Mouse (Mus musculus) MEL (cell line): ENCODE results near the gene Fgr. TPM values are rescaled to one million over a fixed set of nuclear protein-coding genes. Genes with fewer than 3 reads are reported as not detected.

Experiments
- DNase-seq: peaks from one replicate; pipeline ENCODE4 v3.0.0; 2011; ENCODE audit warnings: low read depth, low spot score
- H3K27ac ChIP-seq: 2 replicates; pipeline ENCODE4 v1.5.1; 2012; ENCODE audit warnings: low read depth, mild to moderate bottlenecking, control low read depth, low read length, moderate library complexity; ENCODE audit not compliant: control insufficient read depth
- H3K27me3 ChIP-seq, 2 experiments: fragments of 150-350 bp in 1 of 2; sonication (generic) in 1 of 2; 2 replicates each; pipeline ENCODE4 v1.6.1; 2012; ENCODE audit warnings: low read length in 2 of 2, mild to moderate bottlenecking in 2 of 2, improper control_type of control experiment in 1 of 2, moderate library complexity in 1 of 2; ENCODE audit not compliant: insufficient read depth in 2 of 2, control insufficient read depth in 1 of 2
- H3K36me3 ChIP-seq, 2 experiments: 2 replicates each; pipeline ENCODE4 v1.6.1; 2012 to 2014; ENCODE audit warnings: low read length in 2 of 2, improper control_type of control experiment in 1 of 2, inconsistent platforms in 1 of 2, mild to moderate bottlenecking in 1 of 2; ENCODE audit not compliant: insufficient read depth in 2 of 2, control insufficient read depth in 1 of 2
- H3K4me1 ChIP-seq, 2 experiments: fragments of 150-350 bp in 1 of 2; sonication (generic) in 1 of 2; 2 replicates each; pipeline ENCODE4 v1.6.1; 2012; ENCODE audit warnings: low read length in 2 of 2, improper control_type of control experiment in 1 of 2, mild to moderate bottlenecking in 1 of 2; ENCODE audit not compliant: insufficient read depth in 2 of 2, control insufficient read depth in 1 of 2
- H3K4me3 ChIP-seq, 2 experiments: fragments of 150-350 bp in 1 of 2; sonication (generic) in 1 of 2; 2 replicates each; pipeline ENCODE4 v1.5.1; 2012; ENCODE audit warnings: low read depth in 2 of 2, low read length in 2 of 2, mild to moderate bottlenecking in 2 of 2, moderate library complexity in 2 of 2, control low read depth in 1 of 2, improper control_type of control experiment in 1 of 2; ENCODE audit not compliant: control insufficient read depth in 1 of 2, insufficient read depth in 1 of 2
- H3K79me2 ChIP-seq: 2 replicates; pipeline ENCODE4 v1.6.1; 2012; ENCODE audit warnings: mild to moderate bottlenecking, low read length, moderate library complexity; ENCODE audit not compliant: control insufficient read depth, poor library complexity, insufficient read depth
- H3K9ac ChIP-seq: 2 replicates; pipeline ENCODE4 v1.6.1; 2012; ENCODE audit warnings: low read depth, mild to moderate bottlenecking, control low read depth, low read length, moderate library complexity; ENCODE audit not compliant: control insufficient read depth, poor library complexity, severe bottlenecking
- H3K9me3 ChIP-seq: fragments of 150-350 bp; sonication (generic); replicated peaks from 2 replicates; pipeline ENCODE4 v1.6.1; 2012; ENCODE audit warnings: mild to moderate bottlenecking, low read length, improper control_type of control experiment, moderate library complexity; ENCODE audit not compliant: insufficient read depth
- BHLHE40 ChIP-seq: IDR thresholded peaks from 2 replicates; pipeline ENCODE4 v1.6.1; 2012; ENCODE audit warnings: low read depth, mild to moderate bottlenecking, inconsistent platforms, low read length, improper control_type of control experiment, borderline replicate concordance
- CHD2 ChIP-seq: IDR thresholded peaks from 2 replicates; pipeline ENCODE4 v1.6.1; 2011; ENCODE audit warnings: low read length, improper control_type of control experiment
- ELF1 ChIP-seq: IDR thresholded peaks from 2 replicates; pipeline ENCODE4 v1.6.1; 2014; ENCODE audit warnings: low read depth, mild to moderate bottlenecking, inconsistent platforms, low read length, improper control_type of control experiment, moderate library complexity
- GABPA ChIP-seq: IDR thresholded peaks from 2 replicates; pipeline ENCODE4 v1.6.1; 2012; ENCODE audit warnings: low read depth, mild to moderate bottlenecking, inconsistent platforms, low read length, improper control_type of control experiment, moderate library complexity
- GATA1 ChIP-seq: IDR thresholded peaks from 2 replicates; pipeline ENCODE4 v1.6.1; 2011; ENCODE audit warnings: low read depth, low read length, improper control_type of control experiment
- HCFC1 ChIP-seq: IDR thresholded peaks from 2 replicates; pipeline ENCODE4 v1.6.1; 2012; ENCODE audit warnings: low read depth, mild to moderate bottlenecking, inconsistent platforms, low read length, improper control_type of control experiment, moderate library complexity
- JUND ChIP-seq: IDR thresholded peaks from 2 replicates; pipeline ENCODE4 v1.6.1; 2011; ENCODE audit warnings: low read depth, mild to moderate bottlenecking, improper control_type of control experiment, low read length
- KAT2A ChIP-seq: conservative IDR thresholded peaks from 2 replicates; pipeline ENCODE4 v1.6.1; 2012; ENCODE audit warnings: low read depth, low read length, improper control_type of control experiment, inconsistent platforms
- MAFK ChIP-seq: IDR thresholded peaks from 2 replicates; pipeline ENCODE4 v1.6.1; 2011; ENCODE audit warnings: low read depth, mild to moderate bottlenecking, low read length, improper control_type of control experiment, borderline replicate concordance
- MAX ChIP-seq: IDR thresholded peaks from 2 replicates; pipeline ENCODE4 v1.6.1; 2011; ENCODE audit warnings: low read length, improper control_type of control experiment
- MAZ ChIP-seq: IDR thresholded peaks from 2 replicates; pipeline ENCODE4 v1.6.1; 2012; ENCODE audit warnings: low read depth, mild to moderate bottlenecking, inconsistent platforms, low read length, improper control_type of control experiment
- MXI1 ChIP-seq: IDR thresholded peaks from 2 replicates; pipeline ENCODE4 v1.6.1; 2011; ENCODE audit warnings: mild to moderate bottlenecking, low read depth, low read length, improper control_type of control experiment
- MYC ChIP-seq: IDR thresholded peaks from 2 replicates; pipeline ENCODE4 v1.6.1; 2011; ENCODE audit warnings: low read depth, mild to moderate bottlenecking, low read length, improper control_type of control experiment, moderate library complexity
- NRF1 ChIP-seq: IDR thresholded peaks from 2 replicates; pipeline ENCODE4 v1.6.1; 2014; ENCODE audit warnings: low read depth, mild to moderate bottlenecking, inconsistent platforms, low read length, improper control_type of control experiment, moderate library complexity; ENCODE audit not compliant: poor library complexity, insufficient read depth, severe bottlenecking
- POLR2A ChIP-seq, 2 experiments: IDR thresholded peaks; 2 replicates each; pipeline ENCODE4 v1.6.1; 2011 to 2012; ENCODE audit warnings: low read length in 2 of 2, mild to moderate bottlenecking in 2 of 2, control low read depth in 1 of 2, improper control_type of control experiment in 1 of 2, low read depth in 1 of 2, moderate library complexity in 1 of 2; ENCODE audit not compliant: control insufficient read depth in 1 of 2, insufficient read depth in 1 of 2, poor library complexity in 1 of 2
- POLR2AphosphoS2 ChIP-seq: IDR thresholded peaks from 2 replicates; pipeline ENCODE4 v1.6.1; 2011; ENCODE audit warnings: low read length, improper control_type of control experiment
- RCOR1 ChIP-seq: IDR thresholded peaks from 2 replicates; pipeline ENCODE4 v1.6.1; 2012; ENCODE audit warnings: low read depth, mild to moderate bottlenecking, inconsistent platforms, low read length, improper control_type of control experiment
- SMC3 ChIP-seq: IDR thresholded peaks from 2 replicates; pipeline ENCODE4 v1.6.1; 2011; ENCODE audit warnings: low read depth, low read length, improper control_type of control experiment
- TAL1 ChIP-seq: IDR thresholded peaks from 2 replicates; pipeline ENCODE4 v1.6.1; 2012; ENCODE audit warnings: mild to moderate bottlenecking, inconsistent platforms, low read length, moderate library complexity, mixed read lengths
- TCF12 ChIP-seq: IDR thresholded peaks from 2 replicates; pipeline ENCODE4 v1.6.1; 2014; ENCODE audit warnings: low read depth, mild to moderate bottlenecking, inconsistent platforms, low read length, improper control_type of control experiment, moderate library complexity
- UBTF ChIP-seq: IDR thresholded peaks from 2 replicates; pipeline ENCODE4 v1.6.1; 2012; ENCODE audit warnings: low read depth, mild to moderate bottlenecking, inconsistent platforms, low read length, improper control_type of control experiment, moderate library complexity, borderline replicate concordance; ENCODE audit not compliant: insufficient read depth
- ZC3H11A ChIP-seq: IDR thresholded peaks from 2 replicates; pipeline ENCODE4 v1.6.1; 2012; ENCODE audit warnings: low read depth, mild to moderate bottlenecking, inconsistent platforms, low read length, improper control_type of control experiment
- ZKSCAN1 ChIP-seq: IDR thresholded peaks from 2 replicates; pipeline ENCODE4 v1.6.1; 2012; ENCODE audit warnings: low read depth, mild to moderate bottlenecking, inconsistent platforms, low read length, improper control_type of control experiment, moderate library complexity
- polyA plus RNA-seq, 2 experiments: library from polyadenylated mRNA; stranded (reverse) in 1 of 2; unstranded in 1 of 2; fragments of >175 nt in 1 of 2; fragments of >200 nt in 1 of 2; gene quantifications; 2 replicates each; pipeline versions ENCODE4 v1.2.1 to v1.2.4; 2012; ENCODE audit warnings: low replicate concordance in 2 of 2, low read depth in 1 of 2; ENCODE audit not compliant: insufficient read length in 2 of 2, insufficient read depth in 1 of 2, missing spikeins in 1 of 2
- total RNA-seq: library from RNA; depleted of rRNA; stranded (reverse); fragments of 300-350 nt; gene quantifications from 2 replicates; pipeline ENCODE4 v1.2.3, GENCODE M21; 2012

The Fgr gene
- total and polyA plus RNA-seq, 3 experiments, result not detected

DNA sequence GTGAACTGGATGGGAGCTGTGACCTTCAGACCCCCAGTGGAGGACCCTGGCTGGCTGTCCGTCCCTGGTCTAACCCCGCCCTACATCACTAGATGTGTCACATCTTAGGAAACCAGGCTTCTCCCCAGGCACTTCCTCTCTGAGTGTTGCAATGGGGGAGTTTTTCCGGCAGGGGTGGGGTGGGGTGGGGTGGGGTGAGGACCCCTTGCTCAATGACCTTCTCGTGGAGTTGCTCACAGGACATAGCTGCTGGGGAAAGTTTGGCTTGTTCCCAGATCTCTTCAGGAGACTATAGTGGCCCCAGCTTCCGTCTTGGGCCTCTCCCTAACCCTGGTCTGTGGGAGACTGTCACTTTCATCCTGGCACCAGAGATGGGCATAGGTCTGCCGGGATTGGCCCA lies 9.1 kb downstream of the Fgr start:
- DNase-seq, result no peak
- Histone ChIP-seq H3K79me2 (no peaks in the 10 kb centered on the region), H3K9ac (no peak overlapping the region), H3K4me3 (no peak overlapping the region), H3K27ac (no peak overlapping the region), H3K27me3 (peaks cover 0 to 7% of the 10 kb centered on the region in 2 experiments; a peak in 3 of 4 replicates), H3K9me3 (no peaks in the 10 kb centered on the region), H3K4me1 (no peaks in the 10 kb centered on the region), H3K36me3 (no peaks in the 10 kb centered on the region)
- TF ChIP-seq TCF12, result no peak
- TF ChIP-seq TAL1, result no peak
- TF ChIP-seq POLR2A (IDR thresholded peaks at IDR 0.05; ENCODE audit: control insufficient read depth in 1 of 2, insufficient read depth in 1 of 2, low read depth in 1 of 2, low read length in 2 of 2, poor library complexity in 1 of 2), result no peak
- no peak for TF ChIP-seq ZC3H11A
- no peak for TF ChIP-seq POLR2AphosphoS2
- TF ChIP-seq BHLHE40, result no peak
- TF ChIP-seq SMC3, result no peak
- TF ChIP-seq MAZ, result no peak
- TF ChIP-seq ELF1, result no peak

DNA sequence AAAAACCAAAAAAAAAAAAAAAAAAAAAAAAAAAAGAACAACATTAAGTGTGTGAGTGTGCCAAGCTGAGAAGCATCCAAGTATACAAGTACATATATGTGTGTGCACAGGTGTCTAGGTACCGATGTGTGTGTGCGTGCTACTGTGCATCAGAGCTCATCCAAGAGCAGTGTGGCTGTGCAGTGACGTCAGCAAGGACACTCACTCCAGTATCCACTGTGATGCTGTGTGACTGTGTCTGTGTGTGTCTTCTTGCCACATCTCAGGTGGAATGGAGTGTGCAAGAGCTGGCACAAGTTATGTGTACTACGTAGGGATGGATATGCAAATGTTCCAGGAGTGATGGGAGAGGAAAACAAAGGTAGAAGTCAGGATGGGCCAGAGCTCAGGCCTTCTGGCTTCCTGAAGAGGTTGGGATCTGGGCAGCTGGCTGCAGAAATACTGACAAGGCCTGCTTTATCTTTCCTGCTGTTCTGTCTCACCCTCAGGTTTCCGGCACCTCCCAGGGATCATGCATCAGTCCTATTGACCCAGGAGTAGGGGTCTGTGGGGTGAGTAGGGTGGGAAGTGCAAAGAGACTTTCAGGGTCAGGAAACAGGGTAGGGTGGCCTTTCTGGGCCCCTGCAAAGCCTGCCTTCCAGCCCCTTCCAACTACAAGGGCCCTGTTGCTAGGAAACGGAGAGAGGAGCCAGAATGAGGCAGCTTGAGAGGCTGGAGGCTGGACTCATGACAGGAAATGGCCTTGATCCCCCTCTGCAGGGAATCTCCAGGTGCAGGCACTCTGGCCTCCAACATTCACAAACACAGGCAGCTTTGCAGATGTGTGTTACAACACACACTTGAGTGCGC lies 10.0 kb downstream of the Fgr start:
- H3K4me3 ChIP-seq, result no peak overlapping the region
- 0 out of 4 replicates have a peak, but pooled peaks cover 0 to 4% of the 10 kb centered on the region in 2 experiments for H3K4me1 ChIP-seq
- no peak overlapping the region for H3K9ac ChIP-seq
- H3K27me3 ChIP-seq, result peaks cover 0 to 7% of the 10 kb centered on the region in 2 experiments; a peak in 3 of 4 replicates
- DNase-seq, result no peak
- no peaks in the 10 kb centered on the region for H3K79me2 ChIP-seq
- no peak for TF ChIP-seq RCOR1
- no peak for TF ChIP-seq ZC3H11A
- TF ChIP-seq POLR2AphosphoS2, result no peak
- TF ChIP-seq TCF12, result no peak
- TF ChIP-seq CHD2, result no peak
- no peak for TF ChIP-seq SMC3
- TF ChIP-seq JUND, result no peak
- no peak for TF ChIP-seq GATA1
- TF ChIP-seq MYC, result no peak
- no peak for TF ChIP-seq KAT2A
- no peak for TF ChIP-seq ZKSCAN1
- no peak for TF ChIP-seq MAX
- no peak for TF ChIP-seq MXI1
- TF ChIP-seq MAFK, result no peak
- TF ChIP-seq GABPA, result no peak
- TF ChIP-seq UBTF, result no peak
- TF ChIP-seq HCFC1, result no peak
- TF ChIP-seq NRF1, result no peak
- H3K27ac ChIP-seq, result no peak overlapping the region
- no peaks in the 10 kb centered on the region for H3K9me3 ChIP-seq
- no peaks in the 10 kb centered on the region for H3K36me3 ChIP-seq
